Mouse (Mus musculus): Measurements from ENCODE around the gene Sash1.

DNA sequence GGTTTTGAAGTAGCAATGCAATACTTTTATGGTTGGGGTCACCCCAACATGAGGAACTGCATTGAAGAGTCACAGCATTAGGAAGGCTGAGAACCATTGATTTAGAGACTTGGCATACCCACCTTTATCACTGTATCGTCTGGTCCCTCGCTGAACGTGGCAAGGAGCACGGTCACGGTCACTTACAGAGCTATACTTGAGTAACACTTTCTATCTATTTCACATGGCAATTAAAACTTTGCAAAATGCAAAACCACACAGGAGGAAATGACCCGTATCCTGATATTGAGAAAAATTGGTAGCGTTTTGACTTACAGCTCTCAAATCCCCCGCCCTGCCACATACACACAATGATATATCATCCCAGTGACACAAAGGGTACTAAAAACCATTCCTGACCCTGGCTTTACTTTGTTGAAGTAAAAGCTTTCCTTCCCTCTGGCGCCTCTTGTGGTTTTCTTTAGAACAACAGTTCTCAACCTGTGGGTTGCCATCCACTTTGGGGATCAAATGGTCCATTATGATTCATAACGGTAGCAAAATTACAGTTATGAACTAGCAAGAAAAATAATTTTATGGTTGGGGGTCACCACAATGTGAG, 119.8 kb downstream of the Sash1 start:
- no peak for TF ChIP-seq MYOD1 (IDR thresholded peaks at IDR 0.05; ENCODE audit: control insufficient read depth, insufficient read length, low read depth)
- no peak for TF ChIP-seq CTCF (IDR thresholded peaks at IDR 0.05; ENCODE audit: control insufficient read depth, insufficient read depth, insufficient read length)
- TF ChIP-seq USF1 (IDR thresholded peaks at IDR 0.05; ENCODE audit: low read depth): no peak

Measured in C2C12 (cell line).